17 mouse cellular contexts compared by ENCODE assay signal in genomic region chr1:90368581-90368980, GRCm38 (mm10).
DNase-seq lines count a peak whose midpoint lies in the region; ATAC-seq and TF ChIP-seq lines count a peak whose summit lies in the region.
"Had no signal": no experiment of that assay in that cellular context is flagged by ENCODE, and none has a peak within 500 bp of the region (broad histone marks: within the 10 kb centered on the region; RNA-seq: fewer than 3 reads in every experiment).

No protein-coding gene starts in this region.

- peak; percentile 86 for ATAC-seq in granulocyte monocyte progenitor cell, adult 5-6 weeks (replicated peaks; ENCODE audit: poor library complexity, severe bottlenecking)
- peak; percentile 81 to 85 for ATAC-seq in hematopoietic stem cell, adult 5-6 weeks (replicated peaks in 1 of 2; ENCODE audit: insufficient read depth in 1 of 2, low FRiP score in 2 of 2, low TSS enrichment in 1 of 2, low read depth in 1 of 2, poor library complexity in 2 of 2, severe bottlenecking in 2 of 2)
- ATAC-seq in midbrain, embryonic 14.5 days (ENCODE audit: low FRiP score, low TSS enrichment) = no peak
- ATAC-seq: forebrain, embryonic 16.5 days; midbrain, embryonic 15.5 days had no signal

- no peak overlapping the region for H3K4me3 ChIP-seq in layer of hippocampus, adult 2 months
- no peak overlapping the region for H3K4me3 ChIP-seq in midbrain, embryonic 14.5 days (replicated peaks; ENCODE audit: low read depth, low read length)
- H3K4me3 ChIP-seq: gastrocnemius, adult 2 months; midbrain, embryonic 15.5 days had no signal

- H3K27ac ChIP-seq in layer of hippocampus, adult 2 months = peak overlapping the region; percentile 21; the same call in 1 of the 2 replicates
- no peak overlapping the region for H3K27ac ChIP-seq in midbrain, embryonic 14.5 days (replicated peaks; ENCODE audit: low read depth, low read length)
- H3K27ac ChIP-seq: gastrocnemius, adult 2 months; macrophage; midbrain, embryonic 15.5 days had no signal

- no peak overlapping the region for H3K4me2 ChIP-seq in midbrain, embryonic 14.5 days (ENCODE audit: low read length)
- H3K4me2 ChIP-seq: midbrain, embryonic 15.5 days had no signal

- H3K27me3 ChIP-seq in midbrain, embryonic 14.5 days (ENCODE audit: control insufficient read depth, insufficient read depth, low read length) = no peaks in the 10 kb centered on the region
- H3K27me3 ChIP-seq: midbrain, embryonic 15.5 days had no signal

- H3K4me1 ChIP-seq in midbrain, embryonic 14.5 days (ENCODE audit: control insufficient read depth, insufficient read depth, low read length) = no peaks in the 10 kb centered on the region
- H3K4me1 ChIP-seq: midbrain, embryonic 15.5 days had no signal

- no peaks in the 10 kb centered on the region for H3K36me3 ChIP-seq in midbrain, embryonic 14.5 days (ENCODE audit: control insufficient read depth, insufficient read depth, low read length)
- H3K36me3 ChIP-seq: G1E; midbrain, embryonic 15.5 days had no signal

- no peaks in the 10 kb centered on the region for H3K9me3 ChIP-seq in midbrain, embryonic 14.5 days (ENCODE audit: control insufficient read depth, low read length)
- H3K9me3 ChIP-seq: midbrain, embryonic 15.5 days had no signal

- DNase-seq in layer of hippocampus, adult 2 months (ENCODE audit: low spot score in 2 of 2) = no peak
- DNase-seq in layer of hippocampus, adult 8-10 months (ENCODE audit: low spot score in 2 of 2) = no peak
- peak; percentile 43 for DNase-seq in brain, adult 2 months (ENCODE audit: low read depth, low spot score)
- no peak for DNase-seq in midbrain, embryonic 14.5 days
- DNase-seq in gastrocnemius, postnatal 10 days = no peak
- no peak for DNase-seq in lung, postnatal 10 days
- DNase-seq: cerebellum, adult 11 months; cerebellum, postnatal 25 days; gastrocnemius, adult 2 months; kidney, adult 18-20 months; layer of hippocampus, adult 9-11 months had no signal

- H3K9ac ChIP-seq in midbrain, embryonic 14.5 days (replicated peaks; ENCODE audit: low read length) = no peak overlapping the region
- H3K9ac ChIP-seq: midbrain, embryonic 15.5 days had no signal

- WGBS in midbrain, embryonic 14.5 days = 90% methylated on average over 10 of the region's 10 CpGs

- TF ChIP-seq CTCF in layer of hippocampus, adult 2 months (conservative IDR thresholded peaks at IDR 0.05) = no peak; the same call in 1 of the 2 replicates
